Mouse (Mus musculus): ENCODE measurements at regions not wholly inside any gene's neighbourhood (a gene's known extent, or its start where the extent isn't known, plus 50 kb on each side); places are given as distances from the start of the nearest gene placed in this dataset.

DNA sequence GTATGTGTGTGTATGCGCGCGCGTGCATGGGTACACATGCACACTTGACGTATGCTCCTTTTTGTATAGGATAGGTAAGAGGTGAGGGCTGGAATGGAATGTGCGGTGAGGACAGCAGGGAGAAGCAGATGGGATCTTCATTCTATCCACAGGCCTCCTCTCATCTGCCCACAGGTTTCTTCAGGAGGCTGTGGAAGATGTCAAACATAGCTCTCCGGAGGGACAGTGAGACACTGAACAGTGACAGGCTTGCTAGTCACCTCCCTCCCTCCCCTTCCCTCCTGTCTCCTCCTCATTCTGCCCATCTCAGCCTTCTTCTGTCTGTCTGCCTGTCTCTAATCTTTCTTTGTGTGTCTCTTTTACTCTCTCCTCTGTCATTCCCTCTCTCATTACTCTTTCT is 124.6 kb downstream of the En1 start:
- Histone ChIP-seq H3K27ac (ENCODE audit: low read depth, low read length) (no peak overlapping the region), H3K4me2 (ENCODE audit: low read depth, low read length) (no peak overlapping the region), H3K36me3 (ENCODE audit: control insufficient read depth, insufficient read depth, low read length) (no peaks in the 10 kb centered on the region), H3K27me3 (ENCODE audit: control insufficient read depth, insufficient read depth, low read length) (no peaks in the 10 kb centered on the region), H3K9me3 (ENCODE audit: control insufficient read depth, low read length) (no peaks in the 10 kb centered on the region), H3K9ac (replicated peaks; ENCODE audit: low read depth, low read length) (no peak overlapping the region), H3K4me3 (ENCODE audit: low read depth, low read length) (no peak overlapping the region), H3K4me1 (ENCODE audit: control insufficient read depth, insufficient read depth, low read length) (no peaks in the 10 kb centered on the region)
- no peak for ATAC-seq (ENCODE audit: low read depth)
- WGBS = 94% methylated on average over 7 of the region's 7 CpGs

DNA sequence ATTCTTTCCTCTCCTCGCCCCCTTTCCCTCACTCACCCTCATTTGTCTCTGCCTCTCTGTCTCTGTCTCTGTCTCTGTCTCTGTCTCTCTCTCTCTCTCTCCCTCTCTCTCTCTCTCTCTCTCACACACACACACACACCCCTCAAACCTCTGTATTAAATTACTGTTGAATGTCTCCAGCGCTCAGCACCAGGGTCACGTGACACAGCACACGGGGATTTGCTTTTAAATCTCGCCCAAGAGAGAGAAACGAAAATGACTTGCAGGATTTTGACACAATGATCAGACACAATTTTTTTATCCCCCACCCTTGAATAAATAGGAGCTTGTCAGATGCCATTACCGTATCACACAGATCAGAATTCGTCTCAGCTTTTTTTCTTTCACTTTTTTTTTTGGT is 125.2 kb downstream of the En1 start:
- Histone ChIP-seq H3K4me2 (ENCODE audit: low read depth, low read length) (no peak overlapping the region), H3K4me3 (ENCODE audit: low read depth, low read length) (no peak overlapping the region), H3K27me3 (ENCODE audit: control insufficient read depth, insufficient read depth, low read length) (no peaks in the 10 kb centered on the region), H3K27ac (ENCODE audit: low read depth, low read length) (no peak overlapping the region), H3K4me1 (ENCODE audit: control insufficient read depth, insufficient read depth, low read length) (no peaks in the 10 kb centered on the region), H3K9me3 (ENCODE audit: control insufficient read depth, low read length) (no peaks in the 10 kb centered on the region), H3K36me3 (ENCODE audit: control insufficient read depth, insufficient read depth, low read length) (no peaks in the 10 kb centered on the region), H3K9ac (replicated peaks; ENCODE audit: low read depth, low read length) (no peak overlapping the region)
- no peak for ATAC-seq (ENCODE audit: low read depth)
- WGBS = 81% methylated on average over 8 of the region's 8 CpGs

DNA sequence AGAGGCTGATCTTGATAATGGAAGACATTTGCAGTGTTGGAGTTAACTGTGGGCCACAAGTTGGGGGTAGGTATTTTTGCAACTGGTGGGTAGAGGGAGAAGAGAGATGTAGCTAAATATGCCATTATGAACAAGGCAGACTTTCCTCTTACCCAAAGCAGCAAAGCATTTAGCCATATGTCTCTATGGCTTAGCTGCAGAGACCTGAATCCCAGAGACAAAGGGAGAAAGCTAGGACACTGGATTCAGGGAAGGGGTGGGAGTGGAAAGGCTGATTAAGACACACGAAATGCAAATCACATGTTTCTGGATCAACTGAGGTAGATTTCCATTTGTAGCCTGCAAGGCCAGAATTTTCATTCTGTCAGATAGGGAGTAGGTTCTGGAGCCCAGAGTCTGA is 129.8 kb downstream of the En1 start:
- 75% methylated on average over 1 of the region's 1 CpGs for WGBS
- ATAC-seq (ENCODE audit: low read depth) = no peak
- H3K4me3 ChIP-seq (ENCODE audit: low read depth, low read length) = no peak overlapping the region
- H3K4me1 ChIP-seq (ENCODE audit: control insufficient read depth, insufficient read depth, low read length) = no peaks in the 10 kb centered on the region
- no peak overlapping the region for H3K4me2 ChIP-seq (ENCODE audit: low read depth, low read length)
- no peaks in the 10 kb centered on the region for H3K27me3 ChIP-seq (ENCODE audit: control insufficient read depth, insufficient read depth, low read length)
- no peaks in the 10 kb centered on the region for H3K9me3 ChIP-seq (ENCODE audit: control insufficient read depth, low read length)
- H3K27ac ChIP-seq (ENCODE audit: low read depth, low read length) = no peak overlapping the region
- no peaks in the 10 kb centered on the region for H3K36me3 ChIP-seq (ENCODE audit: control insufficient read depth, insufficient read depth, low read length)
- H3K9ac ChIP-seq (replicated peaks; ENCODE audit: low read depth, low read length) = no peak overlapping the region

DNA sequence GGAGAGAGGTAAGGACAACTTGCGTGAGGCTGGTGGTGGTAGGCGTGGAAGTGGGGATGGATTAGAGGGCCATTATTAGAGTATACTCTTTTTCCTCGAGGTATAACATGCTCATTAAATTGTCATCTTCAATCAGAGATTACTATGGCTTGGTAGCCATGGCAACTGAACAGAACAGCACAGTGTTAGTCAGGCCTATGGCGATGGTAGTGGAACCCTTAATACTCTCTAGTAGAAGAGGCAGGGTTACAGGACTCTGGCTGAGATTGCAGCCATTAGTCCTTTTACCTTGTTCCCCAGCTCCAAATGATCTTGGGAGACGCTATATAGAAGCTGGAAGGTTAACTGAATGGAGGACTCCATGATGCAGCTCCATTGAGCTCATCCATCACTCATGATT is 131.5 kb downstream of the En1 start:
- ATAC-seq (ENCODE audit: low read depth) = no peak
- H3K4me1 ChIP-seq (ENCODE audit: control insufficient read depth, insufficient read depth, low read length) = no peaks in the 10 kb centered on the region

DNA sequence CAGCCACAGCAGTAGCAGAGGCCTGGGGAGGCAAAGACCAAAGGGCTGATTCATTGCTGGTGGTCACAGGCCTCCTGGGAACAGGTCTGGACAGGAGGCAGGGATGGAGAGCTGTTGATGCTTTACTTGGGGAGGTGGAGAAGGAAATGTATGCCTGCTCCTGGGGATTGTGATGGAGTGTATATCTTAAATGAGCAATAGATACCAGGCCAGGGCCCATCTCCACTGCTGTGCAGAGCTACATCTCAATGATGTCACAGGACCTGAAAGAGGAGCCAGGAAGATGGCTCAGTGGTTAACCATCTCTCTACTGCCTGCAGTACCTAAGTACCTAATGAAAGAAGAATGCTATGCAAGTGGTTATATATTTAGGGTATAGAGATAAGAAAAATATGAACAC is 132.6 kb downstream of the En1 start:
- ATAC-seq (ENCODE audit: low read depth) = no peak
- no peak overlapping the region for H3K4me2 ChIP-seq (ENCODE audit: low read depth, low read length)
- no peaks in the 10 kb centered on the region for H3K27me3 ChIP-seq (ENCODE audit: control insufficient read depth, insufficient read depth, low read length)
- H3K4me1 ChIP-seq (ENCODE audit: control insufficient read depth, insufficient read depth, low read length) = no peaks in the 10 kb centered on the region
- H3K36me3 ChIP-seq (ENCODE audit: control insufficient read depth, insufficient read depth, low read length) = no peaks in the 10 kb centered on the region
- H3K9me3 ChIP-seq (ENCODE audit: control insufficient read depth, low read length) = no peaks in the 10 kb centered on the region
- no peak overlapping the region for H3K4me3 ChIP-seq (ENCODE audit: low read depth, low read length)
- H3K9ac ChIP-seq (replicated peaks; ENCODE audit: low read depth, low read length) = no peak overlapping the region
- H3K27ac ChIP-seq (ENCODE audit: low read depth, low read length) = no peak overlapping the region

More for the DNA sequence above, 131.5 kb downstream of the En1 start:
- H3K9me3 ChIP-seq (ENCODE audit: control insufficient read depth, low read length) = no peaks in the 10 kb centered on the region
- H3K9ac ChIP-seq (replicated peaks; ENCODE audit: low read depth, low read length) = no peak overlapping the region
- H3K36me3 ChIP-seq (ENCODE audit: control insufficient read depth, insufficient read depth, low read length) = no peaks in the 10 kb centered on the region
- H3K4me3 ChIP-seq (ENCODE audit: low read depth, low read length) = no peak overlapping the region
- 80% methylated on average over 5 of the region's 5 CpGs for WGBS
- H3K27ac ChIP-seq (ENCODE audit: low read depth, low read length) = no peak overlapping the region
- H3K4me2 ChIP-seq (ENCODE audit: low read depth, low read length) = no peak overlapping the region
- no peaks in the 10 kb centered on the region for H3K27me3 ChIP-seq (ENCODE audit: control insufficient read depth, insufficient read depth, low read length)

DNA sequence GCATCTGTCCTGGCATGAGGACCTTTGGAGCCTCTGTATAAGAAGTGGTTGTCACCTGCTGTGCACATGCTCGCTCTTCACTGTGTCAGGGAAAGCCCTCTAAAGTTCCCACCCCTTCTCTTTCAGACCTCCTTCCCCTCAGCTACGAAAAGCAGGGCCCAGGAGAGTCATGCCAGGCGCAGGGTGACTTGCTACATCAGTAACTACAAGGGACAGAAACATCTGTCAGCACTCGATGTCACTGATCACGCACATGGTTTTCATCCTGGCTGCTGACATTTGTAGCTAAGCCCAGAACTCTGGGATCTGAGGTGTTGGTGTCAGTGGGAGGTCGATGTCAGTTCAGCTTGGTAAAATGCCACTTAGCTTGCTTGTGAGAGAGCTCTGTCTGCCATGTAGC is 137.3 kb downstream of the En1 start:
- H3K36me3 ChIP-seq (ENCODE audit: control insufficient read depth, insufficient read depth, low read length) = no peaks in the 10 kb centered on the region
- no peak overlapping the region for H3K4me2 ChIP-seq (ENCODE audit: low read depth, low read length)
- H3K9ac ChIP-seq (replicated peaks; ENCODE audit: low read depth, low read length) = no peak overlapping the region
- 69% methylated on average over 6 of the region's 6 CpGs for WGBS
- H3K4me3 ChIP-seq (ENCODE audit: low read depth, low read length) = no peak overlapping the region
- H3K27ac ChIP-seq (ENCODE audit: low read depth, low read length) = no peak overlapping the region
- ATAC-seq (ENCODE audit: low read depth) = no peak
- no peaks in the 10 kb centered on the region for H3K9me3 ChIP-seq (ENCODE audit: control insufficient read depth, low read length)
- H3K4me1 ChIP-seq (ENCODE audit: control insufficient read depth, insufficient read depth, low read length) = no peaks in the 10 kb centered on the region
- no peaks in the 10 kb centered on the region for H3K27me3 ChIP-seq (ENCODE audit: control insufficient read depth, insufficient read depth, low read length)

DNA sequence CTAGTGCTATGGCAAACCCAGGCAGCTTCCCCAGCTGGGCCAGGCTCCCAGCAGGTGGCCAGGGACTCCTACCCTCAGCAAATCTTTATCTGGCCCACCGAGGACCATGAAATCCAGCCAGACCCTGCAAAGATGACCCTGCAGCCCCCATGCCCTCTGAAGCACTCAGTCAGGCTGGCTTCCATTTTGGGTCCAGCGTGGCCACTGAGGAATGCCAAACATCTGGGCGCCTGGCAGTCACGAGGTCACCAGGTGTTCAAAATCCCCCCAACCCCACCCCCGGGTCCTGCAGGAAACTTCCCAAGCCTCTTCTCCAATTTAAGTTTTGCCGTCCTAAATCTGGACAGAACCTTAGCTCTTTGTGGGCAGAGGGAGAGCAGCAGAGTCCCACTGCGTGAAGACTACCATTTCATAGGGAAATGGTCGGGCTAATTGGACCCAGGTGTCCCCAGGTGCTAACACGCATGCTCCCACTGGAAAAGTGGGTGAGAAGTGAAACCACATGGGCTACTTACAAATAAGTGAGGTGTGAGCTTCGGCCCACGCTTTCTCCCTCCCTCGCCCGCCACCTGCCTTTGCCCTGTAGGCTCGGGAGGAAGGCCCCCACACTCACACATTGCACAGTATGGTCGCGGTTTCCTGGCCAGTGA is 139.0 kb downstream of the En1 start:
- no peak overlapping the region for H3K4me2 ChIP-seq (ENCODE audit: low read depth, low read length)
- H3K27me3 ChIP-seq (ENCODE audit: control insufficient read depth, insufficient read depth, low read length) = no peaks in the 10 kb centered on the region
- WGBS = 86% methylated on average over 16 of the region's 16 CpGs
- no peaks in the 10 kb centered on the region for H3K4me1 ChIP-seq (ENCODE audit: control insufficient read depth, insufficient read depth, low read length)
- no peak for ATAC-seq (ENCODE audit: low read depth)
- H3K9ac ChIP-seq (replicated peaks; ENCODE audit: low read depth, low read length) = no peak overlapping the region
- H3K27ac ChIP-seq (ENCODE audit: low read depth, low read length) = no peak overlapping the region
- no peak overlapping the region for H3K4me3 ChIP-seq (ENCODE audit: low read depth, low read length)
- H3K9me3 ChIP-seq (ENCODE audit: control insufficient read depth, low read length) = no peaks in the 10 kb centered on the region
- no peaks in the 10 kb centered on the region for H3K36me3 ChIP-seq (ENCODE audit: control insufficient read depth, insufficient read depth, low read length)

DNA sequence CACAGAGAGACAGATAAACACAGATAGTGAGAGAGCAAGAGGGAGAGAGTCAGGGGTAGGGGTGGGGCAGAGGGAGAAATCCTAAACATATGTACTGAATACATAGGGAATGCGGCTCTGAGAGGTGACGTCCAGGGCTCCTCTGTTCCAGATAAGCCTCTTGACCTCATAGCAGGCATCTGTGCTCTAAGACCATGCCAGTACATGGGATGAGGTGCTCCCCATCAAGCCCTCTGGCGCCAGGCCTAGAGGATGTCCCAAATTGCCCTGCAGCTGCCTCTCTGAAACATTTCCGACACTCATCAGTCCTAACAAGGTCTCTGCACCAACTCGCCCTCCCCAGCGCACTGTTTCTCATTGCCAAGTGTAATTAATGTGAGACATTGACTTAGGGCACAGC is 146.7 kb downstream of the En1 start:
- Histone ChIP-seq H3K9me3 (ENCODE audit: control insufficient read depth, low read length) (no peaks in the 10 kb centered on the region), H3K4me2 (ENCODE audit: low read depth, low read length) (no peak overlapping the region), H3K36me3 (ENCODE audit: control insufficient read depth, insufficient read depth, low read length) (no peaks in the 10 kb centered on the region), H3K4me1 (ENCODE audit: control insufficient read depth, insufficient read depth, low read length) (no peaks in the 10 kb centered on the region), H3K4me3 (ENCODE audit: low read depth, low read length) (no peak overlapping the region), H3K27ac (ENCODE audit: low read depth, low read length) (no peak overlapping the region), H3K27me3 (ENCODE audit: control insufficient read depth, insufficient read depth, low read length) (no peaks in the 10 kb centered on the region), H3K9ac (replicated peaks; ENCODE audit: low read depth, low read length) (no peak overlapping the region)
- no peak for ATAC-seq (ENCODE audit: low read depth)
- 88% methylated on average over 6 of the region's 6 CpGs for WGBS

DNA sequence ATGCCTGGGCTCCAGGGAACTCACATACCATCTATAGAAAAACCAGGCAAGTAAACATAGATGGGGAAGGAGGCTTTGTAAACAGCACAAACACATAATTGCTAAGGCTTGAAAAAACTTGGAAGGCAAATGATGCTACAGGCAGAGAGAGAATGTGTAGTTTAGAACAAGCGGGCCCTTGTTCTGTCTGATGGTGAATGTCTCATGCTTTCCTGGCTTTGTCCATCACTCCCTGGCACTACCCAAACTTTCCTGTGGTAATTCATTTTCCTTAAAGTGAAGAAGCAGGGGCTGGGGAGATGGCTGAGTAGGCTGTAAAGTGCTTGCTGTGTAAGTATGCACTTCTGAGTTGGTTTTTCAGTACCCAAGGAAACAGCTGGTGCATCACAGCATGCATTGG is 151.2 kb downstream of the En1 start:
- no peak overlapping the region for H3K9ac ChIP-seq (replicated peaks; ENCODE audit: low read depth, low read length)
- ATAC-seq (ENCODE audit: low read depth) = no peak
- H3K27me3 ChIP-seq (ENCODE audit: control insufficient read depth, insufficient read depth, low read length) = no peaks in the 10 kb centered on the region
- H3K36me3 ChIP-seq (ENCODE audit: control insufficient read depth, insufficient read depth, low read length) = no peaks in the 10 kb centered on the region
- no peaks in the 10 kb centered on the region for H3K4me1 ChIP-seq (ENCODE audit: control insufficient read depth, insufficient read depth, low read length)
- H3K27ac ChIP-seq (ENCODE audit: low read depth, low read length) = no peak overlapping the region
- WGBS = 89% methylated on average over 1 of the region's 1 CpGs
- no peak overlapping the region for H3K4me2 ChIP-seq (ENCODE audit: low read depth, low read length)
- no peak overlapping the region for H3K4me3 ChIP-seq (ENCODE audit: low read depth, low read length)
- no peaks in the 10 kb centered on the region for H3K9me3 ChIP-seq (ENCODE audit: control insufficient read depth, low read length)

DNA sequence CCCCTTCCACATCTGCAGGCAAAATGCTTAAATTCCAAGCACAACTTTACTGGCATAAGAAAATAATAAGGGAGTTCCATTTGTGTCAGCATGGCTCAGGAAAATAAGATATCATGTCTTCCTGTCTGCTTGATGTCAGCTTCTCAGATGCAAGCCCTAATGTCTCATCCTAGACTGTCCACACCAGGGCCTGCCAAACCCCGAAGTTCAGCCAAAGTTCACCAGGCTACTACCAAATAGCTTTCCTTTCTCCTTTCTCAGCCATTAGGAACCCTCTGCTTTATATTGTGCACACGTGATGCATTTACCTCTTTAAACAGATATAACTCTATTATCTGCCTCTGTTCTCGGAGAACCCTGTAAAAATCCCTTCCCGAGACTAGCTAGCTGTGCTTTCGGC is 152.1 kb downstream of the En1 start:
- H3K4me2 ChIP-seq (ENCODE audit: low read depth, low read length) = no peak overlapping the region
- 76% methylated on average over 5 of the region's 5 CpGs for WGBS
- H3K9me3 ChIP-seq (ENCODE audit: control insufficient read depth, low read length) = no peaks in the 10 kb centered on the region
- no peak overlapping the region for H3K4me3 ChIP-seq (ENCODE audit: low read depth, low read length)
- no peaks in the 10 kb centered on the region for H3K27me3 ChIP-seq (ENCODE audit: control insufficient read depth, insufficient read depth, low read length)
- H3K36me3 ChIP-seq (ENCODE audit: control insufficient read depth, insufficient read depth, low read length) = no peaks in the 10 kb centered on the region
- no peak overlapping the region for H3K27ac ChIP-seq (ENCODE audit: low read depth, low read length)
- no peak overlapping the region for H3K9ac ChIP-seq (replicated peaks; ENCODE audit: low read depth, low read length)
- ATAC-seq (ENCODE audit: low read depth) = no peak
- no peaks in the 10 kb centered on the region for H3K4me1 ChIP-seq (ENCODE audit: control insufficient read depth, insufficient read depth, low read length)

Measured in neural tube, embryonic 14.5 days (tissue).